Mouse (Mus musculus): Measurements from ENCODE around the gene Plekhh3. TPM values are rescaled to one million over a fixed set of nuclear protein-coding genes. Genes with fewer than 3 reads are reported as not detected.
A peak's percentile ranks its signal among the peaks of the same experiment; 100 is the strongest.

The Plekhh3 gene
- polyA plus RNA-seq, 1 experiment from 2014 or later, result 7.7 TPM

DNA sequence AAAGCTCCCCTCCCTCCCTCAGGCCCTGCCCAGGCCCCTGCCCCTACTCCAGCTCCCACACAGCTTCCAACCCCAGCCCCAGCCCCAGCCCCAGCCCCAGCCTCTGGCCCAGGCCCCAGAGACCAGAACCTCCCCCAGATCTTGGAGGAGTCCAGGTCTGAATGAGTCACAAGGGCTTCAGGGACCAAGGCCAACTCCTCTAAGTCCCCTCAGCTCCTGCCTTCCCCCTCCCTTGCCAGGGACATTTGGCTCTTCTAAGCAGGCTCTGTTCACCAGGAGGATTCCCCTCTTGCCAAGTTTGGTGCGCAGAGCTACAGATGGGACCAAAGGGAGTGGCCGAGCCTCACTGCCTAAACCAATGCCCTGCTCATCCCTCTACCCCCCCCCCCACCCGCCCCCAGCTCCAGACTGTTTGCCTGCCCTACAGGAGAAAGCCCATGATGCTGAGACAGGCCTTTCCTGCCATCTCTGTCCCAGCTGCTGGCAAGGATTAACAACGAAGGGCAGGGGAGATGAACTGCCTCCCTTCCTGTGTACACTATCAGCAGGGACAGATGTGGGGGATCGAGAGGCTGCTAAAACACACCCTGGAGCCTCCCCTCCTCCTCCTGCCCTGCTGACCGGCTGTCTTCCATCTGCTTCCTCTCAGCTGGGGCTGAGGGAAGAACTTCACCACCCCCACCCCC lies 18.5 kb upstream of the Plekhh3 start:
- no peak overlapping the region; the same call in 1 of the 2 replicates for H3K9ac ChIP-seq
- peak overlapping the region; percentile 70 for H3K27ac ChIP-seq
- H3K27me3 ChIP-seq (ENCODE audit: control insufficient read depth, insufficient read depth, low read length), result no peaks in the 10 kb centered on the region
- H3K36me3 ChIP-seq (replicated peaks; ENCODE audit: control insufficient read depth, insufficient read depth), result peaks cover 10% of the 10 kb centered on the region; the same call in 1 of the 2 replicates
- peaks cover 18% of the 10 kb centered on the region for H3K4me1 ChIP-seq (replicated peaks; ENCODE audit: control insufficient read depth, insufficient read depth, low read length)
- peak; percentile 81 for ATAC-seq (ENCODE audit: low FRiP score)
- 11% methylated on average over 6 of the region's 6 CpGs for WGBS
- H3K9me3 ChIP-seq (ENCODE audit: control insufficient read depth, low read length), result no peaks in the 10 kb centered on the region
- no peak overlapping the region for H3K4me3 ChIP-seq (replicated peaks; ENCODE audit: low read length)
- DNase-seq (ENCODE audit: low spot score), result peak; percentile 51
- no peak overlapping the region for H3K4me2 ChIP-seq (replicated peaks)

DNA sequence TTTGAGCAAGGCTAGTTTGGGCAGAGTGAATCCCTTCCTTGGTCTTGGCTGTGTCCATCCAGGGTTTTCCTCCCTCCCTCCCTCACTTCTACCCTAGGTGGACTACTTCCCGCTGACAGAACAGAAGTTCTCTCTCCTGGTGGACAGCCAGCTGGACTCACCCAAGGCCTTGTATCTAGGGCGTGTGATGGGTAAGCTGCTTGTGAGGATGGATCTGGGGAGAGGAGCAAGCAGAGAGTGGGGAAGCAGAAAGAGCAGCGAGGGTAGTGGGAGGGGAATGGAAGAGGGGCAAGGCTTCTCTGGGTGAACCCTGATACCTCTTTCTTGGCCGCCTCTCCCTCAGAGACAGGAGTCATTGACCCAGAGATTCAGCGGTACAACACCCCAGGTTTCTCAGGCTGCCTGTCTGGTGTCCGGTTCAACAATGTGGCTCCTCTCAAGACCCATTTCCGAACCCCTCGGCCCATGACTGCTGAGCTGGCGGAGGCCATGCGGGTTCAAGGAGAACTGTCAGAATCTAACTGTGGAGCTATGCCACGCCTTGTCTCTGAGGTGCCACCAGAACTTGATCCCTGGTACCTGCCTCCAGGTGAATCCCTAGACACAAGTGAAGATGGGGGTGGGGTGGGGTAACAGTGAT lies 17.1 kb upstream of the Plekhh3 start:
- no peak overlapping the region for H3K4me3 ChIP-seq (replicated peaks; ENCODE audit: low read length)
- no peaks in the 10 kb centered on the region for H3K9me3 ChIP-seq (ENCODE audit: control insufficient read depth, low read length)
- 86% methylated on average over 11 of the region's 11 CpGs for WGBS
- ATAC-seq (ENCODE audit: low FRiP score) (no peak), DNase-seq (ENCODE audit: low spot score) (no peak)
- no peak overlapping the region for H3K4me2 ChIP-seq (replicated peaks)
- no peak overlapping the region for H3K9ac ChIP-seq
- peaks cover 18% of the 10 kb centered on the region for H3K4me1 ChIP-seq (replicated peaks; ENCODE audit: control insufficient read depth, insufficient read depth, low read length)
- H3K27ac ChIP-seq, result no peak overlapping the region
- no peaks in the 10 kb centered on the region for H3K27me3 ChIP-seq (ENCODE audit: control insufficient read depth, insufficient read depth, low read length)
- H3K36me3 ChIP-seq (replicated peaks; ENCODE audit: control insufficient read depth, insufficient read depth), result peaks cover 2% of the 10 kb centered on the region; the same call in 1 of the 2 replicates

DNA sequence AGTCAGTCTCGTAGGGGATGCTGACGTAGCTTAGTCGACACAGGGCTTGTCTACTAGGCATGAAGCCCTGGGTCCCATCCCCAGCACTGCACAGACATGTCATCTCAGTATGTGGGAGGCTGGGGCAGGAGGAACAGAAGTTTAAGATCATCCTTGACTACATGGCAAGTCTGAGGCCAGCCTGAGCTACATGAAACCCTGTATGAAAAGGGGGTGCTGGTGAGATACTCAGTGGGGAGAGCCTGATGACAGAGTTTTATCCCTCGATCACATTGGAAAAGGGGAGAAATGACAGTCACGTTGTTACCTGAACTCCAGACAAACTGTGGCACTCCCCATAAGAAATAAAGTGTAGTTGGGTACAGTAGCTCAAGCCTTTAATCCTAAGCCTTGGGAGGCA lies 16.4 kb upstream of the Plekhh3 start:
- DNase-seq (ENCODE audit: low spot score), result no peak
- Histone ChIP-seq H3K9me3 (ENCODE audit: control insufficient read depth, low read length) (no peaks in the 10 kb centered on the region), H3K4me3 (replicated peaks; ENCODE audit: low read length) (no peak overlapping the region), H3K4me2 (replicated peaks) (no peak overlapping the region), H3K9ac (no peak overlapping the region), H3K27me3 (ENCODE audit: control insufficient read depth, insufficient read depth, low read length) (no peaks in the 10 kb centered on the region), H3K36me3 (replicated peaks; ENCODE audit: control insufficient read depth, insufficient read depth) (no peaks in the 10 kb centered on the region; the same call in 1 of the 2 replicates), H3K27ac (no peak overlapping the region), H3K4me1 (replicated peaks; ENCODE audit: control insufficient read depth, insufficient read depth, low read length) (peaks cover 18% of the 10 kb centered on the region)
- ATAC-seq (ENCODE audit: low FRiP score), result no peak
- 90% methylated on average over 5 of the region's 5 CpGs for WGBS

DNA sequence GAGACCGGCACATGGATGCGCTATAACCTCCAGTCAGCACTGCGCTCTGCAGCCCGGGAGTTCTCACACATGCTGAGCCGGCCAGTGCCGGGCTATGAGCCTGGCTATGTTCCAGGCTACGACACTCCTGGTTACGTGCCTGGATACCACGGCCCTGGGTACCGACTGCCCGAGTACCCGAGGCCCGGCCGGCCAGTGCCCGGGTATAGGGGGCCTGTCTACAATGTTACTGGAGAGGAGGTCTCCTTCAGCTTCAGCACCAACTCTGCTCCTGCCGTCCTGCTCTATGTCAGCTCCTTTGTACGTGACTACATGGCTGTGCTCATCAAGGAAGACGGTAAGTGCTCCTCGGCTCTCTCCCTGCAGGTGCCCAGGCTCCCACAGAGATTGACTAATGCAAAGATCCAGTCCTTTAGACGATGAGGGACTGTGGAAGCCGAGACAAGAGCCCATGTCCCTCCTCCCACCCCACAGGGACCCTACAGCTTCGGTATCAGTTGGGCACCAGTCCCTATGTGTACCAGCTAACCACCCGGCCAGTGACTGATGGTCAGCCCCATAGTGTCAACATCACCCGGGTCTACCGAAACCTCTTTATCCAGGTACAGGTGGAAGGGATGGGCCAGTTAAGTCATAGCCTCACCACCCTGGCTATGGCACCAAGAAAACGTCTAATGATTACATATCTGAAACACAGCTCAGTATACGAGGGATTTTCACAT lies 15.5 kb upstream of the Plekhh3 start:
- no peaks in the 10 kb centered on the region for H3K9me3 ChIP-seq (ENCODE audit: control insufficient read depth, low read length)
- no peaks in the 10 kb centered on the region for H3K27me3 ChIP-seq (ENCODE audit: control insufficient read depth, insufficient read depth, low read length)
- no peaks in the 10 kb centered on the region; the same call in 1 of the 2 replicates for H3K36me3 ChIP-seq (replicated peaks; ENCODE audit: control insufficient read depth, insufficient read depth)
- H3K4me1 ChIP-seq (replicated peaks; ENCODE audit: control insufficient read depth, insufficient read depth, low read length), result peaks cover 18% of the 10 kb centered on the region
- no peak overlapping the region for H3K4me3 ChIP-seq (replicated peaks; ENCODE audit: low read length)
- WGBS, result 79% methylated on average over 27 of the region's 27 CpGs
- no peak overlapping the region for H3K9ac ChIP-seq
- DNase-seq (ENCODE audit: low spot score) (no peak), ATAC-seq (ENCODE audit: low FRiP score) (no peak)
- H3K27ac ChIP-seq, result no peak overlapping the region
- H3K4me2 ChIP-seq (replicated peaks), result no peak overlapping the region

DNA sequence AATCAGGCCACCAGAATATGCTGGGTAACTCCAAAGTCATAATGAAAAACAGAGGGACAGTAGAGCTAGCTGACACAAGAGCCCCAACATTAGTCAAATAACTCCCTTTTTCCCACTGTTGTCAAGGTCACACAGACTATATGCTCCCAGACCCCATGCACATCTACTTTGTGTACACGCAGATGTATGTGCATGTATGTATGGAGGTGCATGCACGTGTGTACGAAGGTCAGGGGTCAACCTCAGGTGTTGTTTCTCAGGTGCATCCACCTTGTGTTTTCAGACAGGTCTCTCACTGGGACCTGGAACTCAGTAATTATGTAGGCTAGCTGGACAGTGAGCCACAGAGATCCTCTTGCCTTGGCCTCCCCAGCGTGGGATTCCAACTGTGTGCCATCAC lies 14.3 kb upstream of the Plekhh3 start:
- Histone ChIP-seq H3K27ac (no peak overlapping the region), H3K27me3 (ENCODE audit: control insufficient read depth, insufficient read depth, low read length) (no peaks in the 10 kb centered on the region), H3K4me1 (replicated peaks; ENCODE audit: control insufficient read depth, insufficient read depth, low read length) (peaks cover 14% of the 10 kb centered on the region), H3K9ac (no peak overlapping the region), H3K9me3 (ENCODE audit: control insufficient read depth, low read length) (no peaks in the 10 kb centered on the region), H3K36me3 (replicated peaks; ENCODE audit: control insufficient read depth, insufficient read depth) (no peaks in the 10 kb centered on the region; the same call in 1 of the 2 replicates), H3K4me2 (replicated peaks) (no peak overlapping the region), H3K4me3 (replicated peaks; ENCODE audit: low read length) (no peak overlapping the region)
- WGBS, result 94% methylated on average over 4 of the region's 4 CpGs
- ATAC-seq (ENCODE audit: low FRiP score), result no peak
- DNase-seq (ENCODE audit: low spot score), result no peak

DNA sequence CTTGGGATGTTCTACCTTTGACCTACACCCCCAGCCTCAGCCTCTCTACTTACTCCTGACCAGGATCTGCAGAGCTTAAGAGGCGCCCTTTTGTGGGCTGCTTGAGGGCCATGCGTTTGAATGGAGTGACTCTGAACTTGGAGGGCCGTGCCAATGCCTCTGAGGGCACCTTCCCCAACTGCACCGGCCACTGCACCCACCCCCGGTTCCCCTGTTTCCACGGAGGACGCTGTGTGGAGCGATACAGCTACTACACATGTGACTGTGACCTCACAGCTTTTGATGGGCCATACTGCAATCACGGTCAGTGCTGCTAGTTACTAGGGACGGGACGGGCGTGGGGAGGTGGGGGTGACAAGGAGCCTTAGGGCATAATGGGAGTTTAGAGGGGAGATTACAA lies 13.8 kb upstream of the Plekhh3 start:
- peaks cover 10% of the 10 kb centered on the region for H3K4me1 ChIP-seq (replicated peaks; ENCODE audit: control insufficient read depth, insufficient read depth, low read length)
- no peak overlapping the region for H3K4me2 ChIP-seq (replicated peaks)
- no peaks in the 10 kb centered on the region; the same call in 1 of the 2 replicates for H3K36me3 ChIP-seq (replicated peaks; ENCODE audit: control insufficient read depth, insufficient read depth)
- H3K9ac ChIP-seq, result no peak overlapping the region
- H3K4me3 ChIP-seq (replicated peaks; ENCODE audit: low read length), result no peak overlapping the region
- H3K9me3 ChIP-seq (ENCODE audit: control insufficient read depth, low read length), result no peaks in the 10 kb centered on the region
- no peak overlapping the region for H3K27ac ChIP-seq
- DNase-seq (ENCODE audit: low spot score), result no peak
- WGBS, result 90% methylated on average over 12 of the region's 12 CpGs
- no peaks in the 10 kb centered on the region for H3K27me3 ChIP-seq (ENCODE audit: control insufficient read depth, insufficient read depth, low read length)
- ATAC-seq (ENCODE audit: low FRiP score), result no peak

DNA sequence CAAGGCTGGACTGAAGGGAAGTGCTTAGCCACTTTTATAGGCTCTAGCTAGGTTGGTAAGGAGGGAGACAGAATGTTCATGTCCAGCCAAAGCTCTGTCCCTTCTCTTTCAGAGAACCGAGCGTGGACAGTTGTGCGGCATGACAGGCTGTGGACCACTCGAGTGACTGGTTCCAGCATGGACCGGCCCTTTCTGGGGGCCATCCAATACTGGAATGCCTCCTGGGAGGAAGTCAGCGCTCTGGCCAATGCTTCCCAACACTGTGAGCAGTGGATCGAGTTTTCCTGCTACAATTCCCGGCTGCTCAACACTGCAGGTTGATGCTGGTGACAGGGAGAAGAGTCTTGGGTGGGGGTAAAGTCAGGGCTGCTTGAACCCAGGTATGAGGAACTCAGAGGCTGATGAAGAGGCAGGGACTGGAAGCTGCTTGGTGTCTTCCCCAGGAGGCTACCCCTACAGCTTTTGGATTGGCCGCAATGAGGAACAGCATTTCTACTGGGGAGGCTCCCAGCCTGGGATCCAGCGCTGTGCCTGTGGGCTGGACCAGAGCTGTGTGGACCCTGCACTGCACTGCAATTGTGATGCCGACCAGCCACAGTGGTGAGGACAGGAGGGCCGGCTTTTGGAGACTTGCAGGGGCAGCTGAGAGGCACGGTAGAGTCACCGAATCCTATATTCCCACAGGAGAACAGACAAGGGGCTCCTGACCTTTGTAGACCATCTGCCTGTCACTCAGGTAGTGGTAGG lies 11.8 kb upstream of the Plekhh3 start:
- WGBS, result 78% methylated on average over 14 of the region's 14 CpGs
- no peak for DNase-seq (ENCODE audit: low spot score)

DNA sequence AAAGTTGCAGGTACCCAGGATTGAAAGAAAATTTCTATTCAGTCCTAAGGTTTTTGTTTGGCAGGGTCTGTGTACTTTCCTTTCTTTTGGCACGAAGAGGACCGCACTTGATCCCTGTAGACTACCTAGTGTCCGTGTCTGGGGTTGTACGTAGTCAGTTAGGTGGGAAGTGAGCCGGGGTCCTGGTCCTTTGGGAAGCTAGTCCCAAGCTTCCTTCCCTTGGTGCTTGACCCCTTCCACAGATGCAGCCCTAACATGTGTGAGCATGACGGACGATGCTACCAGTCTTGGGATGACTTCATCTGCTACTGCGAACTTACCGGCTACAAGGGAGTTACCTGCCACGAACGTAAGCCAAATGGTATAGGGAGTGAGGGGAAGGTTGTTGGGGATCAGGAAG lies 10.8 kb upstream of the Plekhh3 start:
- WGBS, result 91% methylated on average over 11 of the region's 11 CpGs

More for the DNA sequence above, 11.8 kb upstream of the Plekhh3 start:
- no peaks in the 10 kb centered on the region for H3K9me3 ChIP-seq (ENCODE audit: control insufficient read depth, low read length)
- no peak overlapping the region for H3K27ac ChIP-seq
- no peak overlapping the region for H3K4me3 ChIP-seq (replicated peaks; ENCODE audit: low read length)
- peaks cover 10% of the 10 kb centered on the region; the same call in 1 of the 2 replicates for H3K27me3 ChIP-seq (ENCODE audit: control insufficient read depth, insufficient read depth, low read length)
- no peak for ATAC-seq (ENCODE audit: low FRiP score)
- H3K4me1 ChIP-seq (replicated peaks; ENCODE audit: control insufficient read depth, insufficient read depth, low read length), result no peaks in the 10 kb centered on the region; the same call in 1 of the 2 replicates
- H3K36me3 ChIP-seq (replicated peaks; ENCODE audit: control insufficient read depth, insufficient read depth), result no peaks in the 10 kb centered on the region; the same call in 1 of the 2 replicates
- H3K9ac ChIP-seq, result no peak overlapping the region
- H3K4me2 ChIP-seq (replicated peaks), result no peak overlapping the region

More for the DNA sequence above, 10.8 kb upstream of the Plekhh3 start:
- Histone ChIP-seq H3K27me3 (ENCODE audit: control insufficient read depth, insufficient read depth, low read length) (peaks cover 20% of the 10 kb centered on the region), H3K4me1 (replicated peaks; ENCODE audit: control insufficient read depth, insufficient read depth, low read length) (peaks cover 5% of the 10 kb centered on the region; the same call in 1 of the 2 replicates), H3K9me3 (ENCODE audit: control insufficient read depth, low read length) (no peaks in the 10 kb centered on the region), H3K9ac (no peak overlapping the region), H3K4me3 (replicated peaks; ENCODE audit: low read length) (no peak overlapping the region), H3K4me2 (replicated peaks) (no peak overlapping the region), H3K36me3 (replicated peaks; ENCODE audit: control insufficient read depth, insufficient read depth) (no peaks in the 10 kb centered on the region), H3K27ac (no peak overlapping the region)
- ATAC-seq (ENCODE audit: low FRiP score), result no peak
- no peak for DNase-seq (ENCODE audit: low spot score)
